Mouse (Mus musculus) limb, embryonic 11.5 days (tissue): ENCODE data around the gene Ccdc85c. TPM values are rescaled to one million over a fixed set of nuclear protein-coding genes. Genes with fewer than 3 reads are reported as not detected.

Experiments used
- ATAC-seq: fragments of 200-750 bp; cut with Nextera tagmentation; 2 replicates; pipeline ENCODE4 v1.8.0; 2017; ENCODE audit warnings: low read depth; ENCODE audit not compliant: insufficient number of reproducible peaks, low FRiP score, low TSS enrichment
- DNase-seq: peaks from one replicate; pipeline ENCODE4 v3.0.0-alpha.2; 2015; ENCODE audit warnings: low spot score
- H3K27ac ChIP-seq: fragments of 300-500 bp; sonication (generic); replicated peaks from 2 replicates; pipeline ENCODE4 v1.5.1; 2014; ENCODE audit warnings: low read depth, mild to moderate bottlenecking, low read length
- H3K27me3 ChIP-seq: fragments of 300-500 bp; sonication (generic); 2 replicates; pipeline ENCODE4 v1.6.1; 2014; ENCODE audit warnings: mild to moderate bottlenecking, low read length, mixed read lengths; ENCODE audit not compliant: control insufficient read depth, insufficient read depth
- H3K36me3 ChIP-seq: fragments of 300-500 bp; sonication (generic); 2 replicates; pipeline ENCODE4 v1.6.1; 2014; ENCODE audit warnings: mild to moderate bottlenecking, low read length, moderate library complexity, mixed read lengths; ENCODE audit not compliant: control insufficient read depth, insufficient read depth
- H3K4me1 ChIP-seq: fragments of 300-500 bp; sonication (generic); 2 replicates; pipeline ENCODE4 v1.6.1; 2014; ENCODE audit warnings: low read length, mixed read lengths; ENCODE audit not compliant: control insufficient read depth, insufficient read depth
- H3K4me2 ChIP-seq: fragments of 300-500 bp; sonication (generic); 2 replicates; pipeline ENCODE4 v1.6.1; 2014; ENCODE audit warnings: low read depth, mild to moderate bottlenecking, moderate library complexity; ENCODE audit not compliant: severe bottlenecking
- H3K4me3 ChIP-seq: fragments of 300-500 bp; sonication (generic); 2 replicates; pipeline ENCODE4 v1.5.1; 2014; ENCODE audit warnings: low read depth, low read length
- H3K9ac ChIP-seq: fragments of 300-500 bp; sonication (generic); 2 replicates; pipeline ENCODE4 v1.6.1; 2014; ENCODE audit warnings: mild to moderate bottlenecking, low read length
- H3K9me3 ChIP-seq: fragments of 300-500 bp; sonication (generic); 2 replicates; pipeline ENCODE4 v1.6.1; 2016; ENCODE audit warnings: low read length; ENCODE audit not compliant: control insufficient read depth
- WGBS: fragments of 180-500 bp; shearing (Covaris S2); extraction: QIAGEN DNeasy Blood & Tissue Kit; methylation state at CpG from one replicate; pipeline ENCODE4 v1.1.7; 2014; 5-methylcytosine and 5-hydroxymethylcytosine counted together
- polyA plus RNA-seq: library from polyadenylated mRNA; unstranded; fragments of >200 nt; fragmentation: Nextera tagmentation; extraction: Ambion mirVana; gene quantifications from 2 replicates; pipeline ENCODE4 v1.2.1, GENCODE M21; 2014

Ccdc85c gene
- polyA plus RNA-seq, 1 experiment from 2014 or later = 7.3 TPM

DNA sequence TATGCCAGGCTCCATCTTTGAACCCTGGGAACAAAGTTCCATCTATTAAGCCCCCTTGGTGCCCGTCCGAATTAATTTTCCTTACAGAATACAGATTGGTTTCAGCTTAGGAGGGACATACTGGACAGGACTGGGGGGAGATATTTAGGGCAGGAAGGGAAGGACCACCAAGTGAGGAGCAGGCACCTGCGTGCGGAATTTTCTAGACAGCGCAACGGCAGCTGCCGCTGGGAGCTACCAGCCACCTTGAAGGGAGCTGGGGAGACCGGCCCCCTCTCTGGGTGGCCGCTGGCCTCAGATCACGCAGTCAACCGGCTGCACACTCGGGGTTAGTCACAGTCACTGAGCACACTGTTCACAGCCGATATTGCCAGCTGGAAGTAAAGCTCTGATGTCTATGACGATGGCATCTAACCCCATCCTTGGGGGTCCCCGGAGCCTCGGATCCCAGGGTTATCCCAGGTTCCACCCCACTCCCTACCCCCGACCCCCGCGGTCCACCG is 32.9 kb downstream of the Ccdc85c start:
- Histone ChIP-seq H3K4me1 (peaks cover 31% of the 10 kb centered on the region), H3K27ac (no peak overlapping the region), H3K9me3 (no peaks in the 10 kb centered on the region)

GRCm38 (mm10) chr12:108241626-108242025 is 33.6 kb downstream of the Ccdc85c start:
- ATAC-seq (no peak), DNase-seq (no peak)
- Histone ChIP-seq H3K36me3 (no peaks in the 10 kb centered on the region), H3K4me2 (no peak overlapping the region), H3K27me3 (peaks cover 35% of the 10 kb centered on the region), H3K27ac (no peak overlapping the region), H3K4me1 (peaks cover 31% of the 10 kb centered on the region), H3K4me3 (no peak overlapping the region), H3K9me3 (no peaks in the 10 kb centered on the region), H3K9ac (no peak overlapping the region)
- 52% methylated on average over 6 of the region's 6 CpGs for WGBS

More for the DNA sequence above, 32.9 kb downstream of the Ccdc85c start:
- Histone ChIP-seq H3K27me3 (peaks cover 33% of the 10 kb centered on the region), H3K9ac (no peak overlapping the region), H3K4me3 (no peak overlapping the region), H3K4me2 (no peak overlapping the region), H3K36me3 (no peaks in the 10 kb centered on the region)
- WGBS = 85% methylated on average over 20 of the region's 20 CpGs
- DNase-seq (no peak), ATAC-seq (no peak)

DNA sequence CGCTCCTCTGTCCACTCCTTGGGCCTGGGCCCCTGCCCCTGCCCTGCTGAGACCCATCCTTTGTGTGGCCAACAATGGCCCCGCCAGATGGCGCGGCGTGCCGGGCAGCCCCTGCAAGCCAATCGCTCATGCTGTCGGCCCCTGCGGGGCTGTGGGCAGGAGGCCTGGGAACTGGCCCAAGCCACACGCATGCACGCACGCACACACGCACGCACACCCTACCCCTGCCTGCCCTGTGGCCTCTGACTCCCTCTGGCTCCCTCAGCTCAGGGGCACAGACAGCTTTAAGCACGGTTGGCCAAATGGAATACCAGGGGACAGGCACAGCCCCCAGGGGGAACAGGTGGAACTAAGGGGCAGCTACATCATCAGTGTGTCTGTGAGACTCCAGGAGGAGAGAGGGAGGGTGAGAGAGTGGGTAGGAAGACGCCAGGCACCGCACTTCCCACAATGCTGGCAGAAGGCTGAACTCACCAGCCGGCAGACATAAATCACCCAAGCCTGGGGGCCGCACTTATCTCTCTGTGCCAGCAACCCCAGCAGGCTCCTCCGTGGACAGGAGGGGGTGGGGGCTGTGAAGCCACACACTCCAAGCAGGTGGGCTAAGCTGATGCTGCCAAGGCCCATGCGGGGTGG is 34.2 kb downstream of the Ccdc85c start:
- H3K9me3 ChIP-seq = no peaks in the 10 kb centered on the region
- WGBS = 22% methylated on average over 21 of the region's 21 CpGs
- peaks cover 35% of the 10 kb centered on the region for H3K27me3 ChIP-seq
- peak; percentile 59 for DNase-seq
- no peak overlapping the region for H3K4me3 ChIP-seq
- peak overlapping the region; percentile 20; the same call in 1 of the 2 replicates for H3K4me2 ChIP-seq
- no peaks in the 10 kb centered on the region for H3K36me3 ChIP-seq
- peak overlapping the region; percentile 37 for H3K9ac ChIP-seq
- H3K4me1 ChIP-seq = peaks cover 31% of the 10 kb centered on the region
- no peak overlapping the region for H3K27ac ChIP-seq
- peak; percentile 28; the same call in 1 of the 2 replicates for ATAC-seq

DNA sequence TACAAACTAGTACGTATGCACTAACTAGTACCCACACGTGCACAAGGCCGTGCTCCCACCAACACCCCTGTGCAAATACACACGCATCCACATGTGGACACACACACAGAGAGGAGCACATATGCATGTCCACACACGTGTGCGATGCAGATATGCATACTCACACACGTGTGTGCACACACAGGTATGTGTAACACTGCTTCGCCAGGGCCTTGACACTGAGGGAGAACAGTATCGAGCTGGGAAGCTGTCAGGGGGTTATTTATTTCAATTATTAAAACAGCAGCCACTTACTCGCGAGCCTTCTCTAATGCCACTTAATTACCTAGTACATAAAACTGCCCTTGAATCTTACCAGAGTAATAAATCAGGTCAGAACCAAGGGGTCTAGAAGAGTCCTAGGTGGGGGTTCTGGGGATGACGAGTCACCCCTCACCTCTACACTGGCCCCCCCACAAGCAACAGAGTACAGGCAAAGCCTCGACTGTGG is 34.8 kb downstream of the Ccdc85c start:
- H3K4me2 ChIP-seq = peak overlapping the region; percentile 20; the same call in 1 of the 2 replicates
- H3K27ac ChIP-seq = no peak overlapping the region

DNA sequence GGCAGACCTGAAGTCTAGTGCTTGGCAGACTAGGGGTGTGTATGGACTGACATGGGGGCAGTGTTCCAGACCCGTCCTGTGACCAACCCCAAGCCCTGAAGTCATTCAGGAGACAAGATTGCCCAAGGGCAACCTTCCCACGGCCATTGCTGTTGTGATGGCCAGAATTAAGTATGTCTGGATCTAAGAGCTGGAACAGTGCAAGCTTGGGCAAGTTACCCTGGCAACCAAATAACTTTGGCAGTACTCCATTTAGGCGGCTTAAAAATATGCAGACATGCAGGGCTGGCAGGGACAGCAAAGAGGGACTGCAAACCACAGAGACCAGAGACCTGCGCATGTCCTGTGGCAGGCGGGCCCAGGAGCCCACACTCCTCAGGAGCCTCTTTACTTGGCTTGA is 35.8 kb downstream of the Ccdc85c start:
- 80% methylated on average over 5 of the region's 5 CpGs for WGBS
- Histone ChIP-seq H3K4me2 (no peak overlapping the region), H3K4me1 (peaks cover 18% of the 10 kb centered on the region), H3K9me3 (no peaks in the 10 kb centered on the region), H3K27me3 (peaks cover 35% of the 10 kb centered on the region), H3K36me3 (no peaks in the 10 kb centered on the region), H3K9ac (no peak overlapping the region), H3K27ac (no peak overlapping the region), H3K4me3 (no peak overlapping the region)
- DNase-seq = no peak
- ATAC-seq = no peak

More for the DNA sequence above, 34.8 kb downstream of the Ccdc85c start:
- Histone ChIP-seq H3K36me3 (no peaks in the 10 kb centered on the region), H3K27me3 (peaks cover 35% of the 10 kb centered on the region), H3K4me1 (peaks cover 28% of the 10 kb centered on the region), H3K9me3 (no peaks in the 10 kb centered on the region), H3K9ac (no peak overlapping the region), H3K4me3 (no peak overlapping the region)
- ATAC-seq = peak; percentile 49; the same call in 1 of the 2 replicates
- WGBS = 49% methylated on average over 13 of the region's 13 CpGs
- peak; percentile 35 for DNase-seq

- no peak overlapping the region for H3K9ac ChIP-seq
- DNase-seq = no peak
- H3K36me3 ChIP-seq = no peaks in the 10 kb centered on the region
- no peaks in the 10 kb centered on the region for H3K9me3 ChIP-seq
- peaks cover 18% of the 10 kb centered on the region for H3K4me1 ChIP-seq
- no peak overlapping the region for H3K27ac ChIP-seq
- H3K27me3 ChIP-seq = peaks cover 35% of the 10 kb centered on the region
- no peak for ATAC-seq
- 68% methylated on average over 17 of the region's 17 CpGs for WGBS
- no peak overlapping the region for H3K4me2 ChIP-seq
- H3K4me3 ChIP-seq = no peak overlapping the region
Measured at GRCm38 (mm10) chr12:108238395-108239035, 36.7 kb downstream of the Ccdc85c start.

- Histone ChIP-seq H3K36me3 (no peaks in the 10 kb centered on the region), H3K27me3 (peaks cover 24% of the 10 kb centered on the region), H3K9ac (no peak overlapping the region), H3K4me1 (peaks cover 18% of the 10 kb centered on the region), H3K4me3 (no peak overlapping the region), H3K27ac (no peak overlapping the region), H3K4me2 (no peak overlapping the region), H3K9me3 (no peaks in the 10 kb centered on the region)
- no peak for ATAC-seq
- DNase-seq = no peak
- 82% methylated on average over 6 of the region's 6 CpGs for WGBS
Measured at GRCm38 (mm10) chr12:108237300-108238006, 37.8 kb downstream of the Ccdc85c start.

- DNase-seq = no peak
- peaks cover 21% of the 10 kb centered on the region for H3K27me3 ChIP-seq
- ATAC-seq = no peak
- H3K4me1 ChIP-seq = peaks cover 13% of the 10 kb centered on the region
- H3K9me3 ChIP-seq = no peaks in the 10 kb centered on the region
- no peak overlapping the region for H3K4me2 ChIP-seq
- H3K9ac ChIP-seq = no peak overlapping the region
- H3K4me3 ChIP-seq = no peak overlapping the region
- WGBS = 85% methylated on average over 18 of the region's 18 CpGs
- no peaks in the 10 kb centered on the region for H3K36me3 ChIP-seq
- no peak overlapping the region for H3K27ac ChIP-seq
Measured at GRCm38 (mm10) chr12:108235976-108236555, 39.2 kb downstream of the Ccdc85c start.
